Mouse (Mus musculus) embryonic fibroblast, embryonic 13.5 days (primary cell): Measurements from ENCODE around the gene Pfkl. TPM values are rescaled to one million over a fixed set of nuclear protein-coding genes. Genes with fewer than 3 reads are reported as not detected.
A peak's percentile ranks its signal among the peaks of the same experiment; 100 is the strongest.

Experiments
- H3K27ac ChIP-seq: 2 replicates; pipeline ENCODE4 v1.5.1; 2012; ENCODE audit warnings: low read length, control low read depth, inconsistent platforms; ENCODE audit not compliant: insufficient read depth
- H3K4me1 ChIP-seq: 2 replicates; pipeline ENCODE4 v1.6.1; 2011; ENCODE audit warnings: low read length; ENCODE audit not compliant: control insufficient read depth, insufficient read depth
- H3K4me3 ChIP-seq: 2 replicates; pipeline ENCODE4 v1.5.1; 2011; ENCODE audit warnings: mild to moderate bottlenecking, control low read depth, low read length; ENCODE audit not compliant: insufficient read depth
- CTCF ChIP-seq: IDR thresholded peaks from 2 replicates; pipeline ENCODE4 v1.5.1; 2011; ENCODE audit warnings: mild to moderate bottlenecking, control low read depth, low read length, moderate library complexity, borderline replicate concordance; ENCODE audit not compliant: insufficient read depth
- POLR2A ChIP-seq: IDR thresholded peaks from 2 replicates; pipeline ENCODE4 v1.6.1; 2011; ENCODE audit warnings: low read depth, mild to moderate bottlenecking, control low read depth, low read length, moderate library complexity
- polyA plus RNA-seq: library from polyadenylated mRNA; stranded (reverse); fragments of >200 nt; gene quantifications from 2 replicates; pipeline ENCODE4 v1.2.4, GENCODE M21; 2011; ENCODE audit warnings: low read depth; ENCODE audit not compliant: missing spikeins, insufficient read length

Gene Pfkl
- polyA plus RNA-seq, result 46.8 and 59.8 TPM in 2 replicates

GRCm38 (mm10) chr10:78009945-78010293, at the start of gene Pfkl:
TSS of gene Pfkl (minus strand) at chr10:78010083.
- H3K4me1 ChIP-seq, result peaks cover 2% of the 10 kb centered on the region; the same call in 1 of the 2 replicates
- peak within 1 kb of the TSS; percentile 79 for H3K4me3 ChIP-seq
- no peak for TF ChIP-seq POLR2A
- no peak for TF ChIP-seq CTCF
- H3K27ac ChIP-seq, result peak within 1 kb of the TSS; percentile 92

- Histone ChIP-seq H3K4me1 (no peaks in the 10 kb centered on the region), H3K4me3 (no peak overlapping the region), H3K27ac (no peak overlapping the region)
- no peak for TF ChIP-seq POLR2A
- TF ChIP-seq CTCF, result no peak
Measured at GRCm38 (mm10) chr10:78057056-78057455, 47.2 kb upstream of the Pfkl start.

GRCm38 (mm10) chr10:78054633-78055565, 45.0 kb upstream of the Pfkl start:
- TF ChIP-seq POLR2A (no peak), CTCF (no peak)
- H3K4me1 ChIP-seq, result no peaks in the 10 kb centered on the region
- H3K27ac ChIP-seq, result 0 out of 2 replicates have a peak overlapping the region, but pooled peaks have one; percentile 10
- no peak overlapping the region for H3K4me3 ChIP-seq

GRCm38 (mm10) chr10:78049519-78050035, 39.7 kb upstream of the Pfkl start:
- Histone ChIP-seq H3K27ac (no peak overlapping the region), H3K4me3 (no peak overlapping the region), H3K4me1 (no peaks in the 10 kb centered on the region)
- TF ChIP-seq POLR2A, result no peak
- TF ChIP-seq CTCF, result no peak

GRCm38 (mm10) chr10:78048061-78048730, 38.3 kb upstream of the Pfkl start:
- Histone ChIP-seq H3K4me3 (no peak overlapping the region), H3K4me1 (no peaks in the 10 kb centered on the region), H3K27ac (no peak overlapping the region)
- no peak for TF ChIP-seq POLR2A
- no peak for TF ChIP-seq CTCF

GRCm38 (mm10) chr10:78046388-78046787, 36.5 kb upstream of the Pfkl start:
- Histone ChIP-seq H3K27ac (no peak overlapping the region), H3K4me3 (no peak overlapping the region), H3K4me1 (no peaks in the 10 kb centered on the region)
- TF ChIP-seq POLR2A (no peak), CTCF (no peak)

GRCm38 (mm10) chr10:78044531-78044930, 34.6 kb upstream of the Pfkl start:
- TF ChIP-seq CTCF, result no peak
- no peak for TF ChIP-seq POLR2A
- Histone ChIP-seq H3K4me1 (no peaks in the 10 kb centered on the region), H3K27ac (no peak overlapping the region), H3K4me3 (no peak overlapping the region)

- Histone ChIP-seq H3K27ac (no peak within 1 kb of the TSS), H3K4me3 (no peak within 1 kb of the TSS)
- no peak for TF ChIP-seq POLR2A
- peak; percentile 66 for TF ChIP-seq CTCF
Measured at GRCm38 (mm10) chr10:78043406-78043836, 33.5 kb upstream of the Pfkl start, which contains the start of gene Aire. TSS of gene Aire (minus strand) at chr10:78043610.

GRCm38 (mm10) chr10:78042697-78043405, 33.0 kb upstream of the Pfkl start:
- no peak for TF ChIP-seq CTCF
- TF ChIP-seq POLR2A, result no peak
- Histone ChIP-seq H3K4me1 (no peaks in the 10 kb centered on the region), H3K4me3 (no peak overlapping the region)

More at GRCm38 (mm10) chr10:78043406-78043836, 33.5 kb upstream of the Pfkl start, which contains the start of gene Aire:
- no peaks in the 10 kb centered on the region for H3K4me1 ChIP-seq

More at GRCm38 (mm10) chr10:78042697-78043405, 33.0 kb upstream of the Pfkl start:
- no peak overlapping the region for H3K27ac ChIP-seq
